Mouse (Mus musculus) forebrain, embryonic 16.5 days (tissue): ENCODE results near the gene Olfr954. TPM values are rescaled to one million over a fixed set of nuclear protein-coding genes. Genes with fewer than 3 reads are reported as not detected.

Experiments
- ATAC-seq: fragments of 200-750 bp; cut with Nextera tagmentation; 2 replicates; pipeline ENCODE4 v1.8.0; 2017; ENCODE audit warnings: mild to moderate bottlenecking, moderate library complexity
- H3K27ac ChIP-seq: fragments of 300-500 bp; sonication (generic); 2 replicates; pipeline ENCODE4 v1.5.1; 2014; ENCODE audit warnings: low read length, control low read depth
- H3K27me3 ChIP-seq: fragments of 300-500 bp; sonication (generic); replicated peaks from 2 replicates; pipeline ENCODE4 v1.6.1; 2014; ENCODE audit warnings: low read length; ENCODE audit not compliant: control insufficient read depth, insufficient read depth
- H3K36me3 ChIP-seq: fragments of 300-500 bp; sonication (generic); 2 replicates; pipeline ENCODE4 v1.6.1; 2014; ENCODE audit not compliant: control insufficient read depth, insufficient read depth
- H3K4me1 ChIP-seq: fragments of 300-500 bp; sonication (generic); replicated peaks from 2 replicates; pipeline ENCODE4 v1.6.1; 2014; ENCODE audit warnings: low read length; ENCODE audit not compliant: control insufficient read depth, insufficient read depth
- H3K4me2 ChIP-seq: fragments of 300-500 bp; sonication (generic); 2 replicates; pipeline ENCODE4 v1.6.1; 2014; ENCODE audit warnings: mild to moderate bottlenecking, low read length, control low read depth
- H3K4me3 ChIP-seq: fragments of 300-500 bp; sonication (generic); replicated peaks from 2 replicates; pipeline ENCODE4 v1.5.1; 2014; ENCODE audit warnings: mild to moderate bottlenecking, low read length, control low read depth
- H3K9ac ChIP-seq: fragments of 300-500 bp; sonication (generic); replicated peaks from 2 replicates; pipeline ENCODE4 v1.6.1; 2014; ENCODE audit warnings: low read depth, low read length, control low read depth
- H3K9me3 ChIP-seq: fragments of 300-500 bp; sonication (generic); 2 replicates; pipeline ENCODE4 v1.6.1; 2016; ENCODE audit warnings: low read length; ENCODE audit not compliant: control insufficient read depth
- WGBS: fragments of 180-500 bp; shearing (Covaris S2); extraction: QIAGEN DNeasy Blood & Tissue Kit; methylation state at CpG from one replicate; pipeline ENCODE4 v1.1.7; 2014; 5-methylcytosine and 5-hydroxymethylcytosine counted together
- polyA plus RNA-seq: library from polyadenylated mRNA; unstranded; fragments of >200 nt; fragmentation: Nextera tagmentation; extraction: Ambion mirVana; gene quantifications from 2 replicates; pipeline ENCODE4 v1.2.1, GENCODE M21; 2015

Gene Olfr954
- polyA plus RNA-seq, result not detected in 2 replicates

- Histone ChIP-seq H3K4me1 (no peaks in the 10 kb centered on the region), H3K9me3 (no peaks in the 10 kb centered on the region), H3K36me3 (no peaks in the 10 kb centered on the region), H3K9ac (no peak within 1 kb of the TSS), H3K4me2 (no peak within 1 kb of the TSS), H3K27me3 (no peaks in the 10 kb centered on the region), H3K4me3 (no peak within 1 kb of the TSS), H3K27ac (no peak within 1 kb of the TSS)
- ATAC-seq, result no peak
- 86% methylated on average over 6 of the region's 6 CpGs for WGBS
These were observed at the start of gene Olfr954 for GRCm38 (mm10) chr9:39456401-39456800. TSS of gene Olfr954 (plus strand) at chr9:39456701.

GRCm38 (mm10) chr9:39427048-39427447, 29.5 kb upstream of the Olfr954 start, which contains the start of gene Olfr952:
TSS of gene Olfr952 (minus strand) at chr9:39427148.
- no peak within 1 kb of the TSS for H3K27ac ChIP-seq
- H3K9ac ChIP-seq, result no peak within 1 kb of the TSS
- no peak within 1 kb of the TSS for H3K4me3 ChIP-seq
- no peak within 1 kb of the TSS for H3K4me2 ChIP-seq
- no peak for ATAC-seq
- H3K36me3 ChIP-seq, result no peaks in the 10 kb centered on the region
- no peaks in the 10 kb centered on the region for H3K4me1 ChIP-seq
- H3K9me3 ChIP-seq, result no peaks in the 10 kb centered on the region
- H3K27me3 ChIP-seq, result no peaks in the 10 kb centered on the region

DNA sequence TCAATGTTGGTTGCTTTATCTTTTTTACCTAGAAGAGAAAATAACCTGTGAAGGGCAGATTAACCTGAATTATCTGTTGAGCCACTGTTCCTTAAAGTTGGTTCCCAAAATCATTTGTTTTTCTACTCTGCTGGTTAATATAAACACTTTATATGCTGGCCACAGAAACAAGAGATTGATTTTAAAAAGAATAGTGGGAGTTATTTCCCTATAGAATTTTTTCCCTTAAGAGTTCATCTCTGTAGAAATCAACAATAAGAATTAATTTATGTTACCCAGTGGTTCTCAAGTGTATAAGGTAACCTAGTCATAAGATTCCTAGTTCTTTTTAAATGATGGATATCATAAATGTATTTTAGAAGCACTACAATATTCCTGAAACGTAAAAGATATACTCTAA, 15.3 kb downstream of the Olfr954 start, which contains the start of gene Olfr955:
Gene Olfr955 (minus strand): TSS at position 101 of the 400 bp plus-strand sequence.
- H3K27ac ChIP-seq, result no peak within 1 kb of the TSS

GRCm38 (mm10) chr9:39493895-39494294, 37.4 kb downstream of the Olfr954 start, which contains the start of gene Olfr44:
TSS of gene Olfr44 (minus strand) at chr9:39493995.
- H3K4me1 ChIP-seq, result no peaks in the 10 kb centered on the region
- no peak within 1 kb of the TSS for H3K27ac ChIP-seq
- ATAC-seq, result no peak
- H3K27me3 ChIP-seq, result no peaks in the 10 kb centered on the region
- H3K36me3 ChIP-seq, result no peaks in the 10 kb centered on the region
- no peak within 1 kb of the TSS for H3K4me2 ChIP-seq
- no peaks in the 10 kb centered on the region for H3K9me3 ChIP-seq
- 94% methylated on average over 2 of the region's 2 CpGs for WGBS
- no peak within 1 kb of the TSS for H3K4me3 ChIP-seq
- no peak within 1 kb of the TSS for H3K9ac ChIP-seq

More for the DNA sequence above, 15.3 kb downstream of the Olfr954 start, which contains the start of gene Olfr955:
- H3K36me3 ChIP-seq, result no peaks in the 10 kb centered on the region
- no peak within 1 kb of the TSS for H3K4me2 ChIP-seq
- no peaks in the 10 kb centered on the region for H3K27me3 ChIP-seq
- H3K9me3 ChIP-seq, result no peaks in the 10 kb centered on the region
- no peaks in the 10 kb centered on the region for H3K4me1 ChIP-seq
- no peak for ATAC-seq
- 37% methylated on average over 1 of the region's 1 CpGs for WGBS
- no peak within 1 kb of the TSS for H3K4me3 ChIP-seq
- no peak within 1 kb of the TSS for H3K9ac ChIP-seq

- Histone ChIP-seq H3K4me3 (no peak overlapping the region), H3K36me3 (no peaks in the 10 kb centered on the region), H3K27me3 (no peaks in the 10 kb centered on the region), H3K4me1 (no peaks in the 10 kb centered on the region), H3K9ac (no peak overlapping the region), H3K27ac (no peak overlapping the region), H3K4me2 (no peak overlapping the region), H3K9me3 (no peaks in the 10 kb centered on the region)
- WGBS, result 10% methylated on average over 6 of the region's 6 CpGs
- ATAC-seq, result peak; percentile 88
These were observed 52.5 kb downstream of the Olfr954 start for GRCm38 (mm10) chr9:39508998-39509397.

DNA sequence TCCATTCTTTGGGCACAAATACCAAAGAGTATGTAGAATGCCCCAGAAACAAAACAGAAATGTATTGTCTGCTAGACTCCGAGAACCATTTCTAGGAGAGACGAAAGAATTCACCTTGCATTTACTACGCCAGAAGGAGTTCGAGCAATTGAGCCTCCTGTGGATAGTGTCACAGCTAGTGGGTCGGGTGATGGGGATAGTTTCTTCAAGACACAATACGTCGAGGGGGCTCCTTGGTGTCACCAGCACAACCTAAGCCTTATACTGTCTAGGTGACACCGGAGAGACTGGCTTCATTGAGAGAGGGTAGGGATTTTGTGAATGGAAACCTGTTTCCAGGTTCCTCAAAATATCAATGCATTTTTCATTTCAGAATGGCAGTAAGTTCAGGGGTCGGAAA, 52.9 kb downstream of the Olfr954 start:
- WGBS, result 79% methylated on average over 9 of the region's 9 CpGs

More for the DNA sequence above, 52.9 kb downstream of the Olfr954 start:
- Histone ChIP-seq H3K27me3 (no peaks in the 10 kb centered on the region), H3K9ac (no peak overlapping the region), H3K27ac (no peak overlapping the region), H3K36me3 (no peaks in the 10 kb centered on the region), H3K4me3 (no peak overlapping the region), H3K4me2 (no peak overlapping the region), H3K9me3 (no peaks in the 10 kb centered on the region), H3K4me1 (no peaks in the 10 kb centered on the region)
- ATAC-seq, result peak; percentile 15; the same call in 1 of the 2 replicates

Other genes with a start within 250 kb of the Olfr954 start
- gene Olfr1537, start 206.7 kb upstream of the Olfr954 start, polyA plus RNA-seq, result not detected in 2 replicates
- not detected in 2 replicates for gene Olfr945, start 179.9 kb upstream of the Olfr954 start, polyA plus RNA-seq
- gene Olfr948, start 130.7 kb upstream of the Olfr954 start, polyA plus RNA-seq, result not detected in 2 replicates
- gene Olfr951, start 69.3 kb upstream of the Olfr954 start, polyA plus RNA-seq, result not detected in 2 replicates
- not detected in 2 replicates for gene Olfr952, start 29.6 kb upstream of the Olfr954 start, polyA plus RNA-seq
- not detected in 2 replicates for gene Olfr955, start 15.2 kb downstream of the Olfr954 start, polyA plus RNA-seq
- not detected in 2 replicates for gene Olfr44, start 37.3 kb downstream of the Olfr954 start, polyA plus RNA-seq
- gene Olfr957, start 59.1 kb downstream of the Olfr954 start, polyA plus RNA-seq, result not detected in 2 replicates
- not detected in 2 replicates for gene Olfr958, start 97.4 kb downstream of the Olfr954 start, polyA plus RNA-seq
- gene Olfr959, start 118.9 kb downstream of the Olfr954 start, polyA plus RNA-seq, result not detected in 2 replicates
- gene AW551984, start 147.7 kb downstream of the Olfr954 start, polyA plus RNA-seq, result 36.8 and 73.0 TPM in 2 replicates
- gene Olfr148, start 154.0 kb downstream of the Olfr954 start, polyA plus RNA-seq, result not detected in 2 replicates
- gene Olfr960, start 164.7 kb downstream of the Olfr954 start, polyA plus RNA-seq, result not detected in 2 replicates
- gene Olfr961, start 188.4 kb downstream of the Olfr954 start, polyA plus RNA-seq, result not detected in 2 replicates
- gene Olfr963, start 210.5 kb downstream of the Olfr954 start, polyA plus RNA-seq, result not detected in 2 replicates